Mouse (Mus musculus) ES-E14 (cell line): ENCODE results near the gene Ddc.

Experiments
- CHD2 ChIP-seq: IDR thresholded peaks from 2 replicates; pipeline ENCODE4 v1.6.1; 2014; ENCODE audit warnings: mild to moderate bottlenecking, low read depth, low read length, inconsistent platforms
- HCFC1 ChIP-seq: IDR thresholded peaks from 2 replicates; pipeline ENCODE4 v1.6.1; 2012; ENCODE audit warnings: low read length, inconsistent platforms, borderline replicate concordance; ENCODE audit not compliant: insufficient read depth
- ZC3H11A ChIP-seq: IDR thresholded peaks from 2 replicates; pipeline ENCODE4 v1.6.1; 2012; ENCODE audit warnings: low read depth, mild to moderate bottlenecking, inconsistent platforms, low read length, borderline replicate concordance
- ZNF384 ChIP-seq: IDR thresholded peaks from 2 replicates; pipeline ENCODE4 v1.6.1; 2012; ENCODE audit warnings: low read depth, low read length, inconsistent platforms

DNA sequence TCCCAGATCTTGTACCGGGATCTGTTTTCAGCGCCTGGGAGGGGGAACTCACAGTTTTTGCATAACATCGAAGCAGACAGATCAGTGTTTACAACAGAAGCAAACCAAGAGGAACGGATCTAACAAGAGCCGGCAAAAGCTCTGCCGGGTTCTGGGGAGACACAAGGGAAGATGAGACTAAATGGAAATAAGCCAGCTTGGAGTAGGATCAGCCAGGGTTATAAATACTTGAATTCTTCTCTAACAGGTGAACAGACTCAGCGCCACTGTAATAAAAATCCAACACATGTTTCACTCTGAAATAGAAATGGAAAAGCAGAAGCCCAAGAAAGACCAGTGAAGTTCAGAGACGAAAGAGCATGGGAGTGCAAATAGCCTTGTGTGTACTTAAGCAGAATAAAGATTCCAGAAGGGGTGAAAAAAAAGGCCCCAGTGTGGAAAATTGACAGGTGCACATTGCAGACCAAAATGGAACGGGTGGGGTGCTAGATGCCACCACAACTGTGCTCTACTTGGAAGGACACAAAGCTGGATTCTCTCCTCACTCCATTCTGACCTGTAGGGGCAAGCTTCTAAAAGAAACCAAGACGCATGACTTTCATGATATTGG, 4.8 kb downstream of the Ddc start:
- TF ChIP-seq HCFC1, result no peak
- no peak for TF ChIP-seq ZC3H11A
- no peak for TF ChIP-seq CHD2
- no peak for TF ChIP-seq ZNF384
